Mouse (Mus musculus) liver, postnatal 0 days (tissue): ENCODE data around the gene Tppp. TPM values are rescaled to one million over a fixed set of nuclear protein-coding genes. Genes with fewer than 3 reads are reported as not detected.

Experiments
- ATAC-seq: fragments of 200-750 bp; cut with Nextera tagmentation; 2 replicates; pipeline ENCODE4 v1.8.0; 2017; ENCODE audit warnings: mild to moderate bottlenecking, moderate library complexity
- DNase-seq: peaks from one replicate; pipeline ENCODE4 v3.0.0-alpha.2; 2016
- H3K27ac ChIP-seq: fragments of 300-500 bp; sonication (generic); 2 replicates; pipeline ENCODE4 v1.5.1; 2014; ENCODE audit warnings: antibody characterized with exemption, moderate library complexity, mild to moderate bottlenecking, low read depth
- H3K27me3 ChIP-seq: fragments of 300-500 bp; sonication (generic); 2 replicates; pipeline ENCODE4 v1.6.1; 2014; ENCODE audit warnings: low read length, control low read depth, mixed read lengths; ENCODE audit not compliant: insufficient read depth
- H3K36me3 ChIP-seq: fragments of 300-500 bp; sonication (generic); replicated peaks from 2 replicates; pipeline ENCODE4 v1.6.1; 2014; ENCODE audit warnings: mild to moderate bottlenecking, control low read depth, low read length, moderate library complexity, mixed read lengths; ENCODE audit not compliant: insufficient read depth
- H3K4me1 ChIP-seq: fragments of 300-500 bp; sonication (generic); 2 replicates; pipeline ENCODE4 v1.6.1; 2014; ENCODE audit warnings: antibody characterized with exemption, mild to moderate bottlenecking, control low read depth; ENCODE audit not compliant: insufficient read depth
- H3K4me2 ChIP-seq: fragments of 300-500 bp; sonication (generic); 2 replicates; pipeline ENCODE4 v1.6.1; 2014; ENCODE audit warnings: low read depth, mild to moderate bottlenecking, low read length, moderate library complexity, mixed read lengths
- H3K4me3 ChIP-seq: fragments of 300-500 bp; sonication (generic); 2 replicates; pipeline ENCODE4 v1.5.1; 2014; ENCODE audit warnings: low read depth, low read length
- H3K9ac ChIP-seq: fragments of 300-500 bp; sonication (generic); replicated peaks from 2 replicates; pipeline ENCODE4 v1.6.1; 2014; ENCODE audit warnings: mild to moderate bottlenecking, moderate library complexity
- H3K9me3 ChIP-seq: fragments of 300-500 bp; sonication (generic); 2 replicates; pipeline ENCODE4 v1.6.1; 2016; ENCODE audit warnings: mild to moderate bottlenecking, control low read depth, low read length, mixed read lengths
- CTCF ChIP-seq: sonication (generic); IDR thresholded peaks from 2 replicates; pipeline ENCODE4 v1.5.1; 2016; ENCODE audit warnings: antibody characterized with exemption, low read depth
- EP300 ChIP-seq: IDR thresholded peaks from 2 replicates; pipeline ENCODE4 v1.6.1; 2016; ENCODE audit warnings: antibody characterized with exemption, low read depth, mild to moderate bottlenecking
- WGBS: fragments of 180-500 bp; shearing (Covaris S2); extraction: QIAGEN DNeasy Blood & Tissue Kit; methylation state at CpG from one replicate; pipeline ENCODE4 v1.1.7; 2014; ENCODE audit not compliant: insufficient replicate concordance; 5-methylcytosine and 5-hydroxymethylcytosine counted together
- polyA plus RNA-seq: library from polyadenylated mRNA; unstranded; fragments of >200 nt; fragmentation: Nextera tagmentation; extraction: Ambion mirVana; gene quantifications from 2 replicates; pipeline ENCODE4 v1.2.1, GENCODE M21; 2015

Gene Tppp
- polyA plus RNA-seq, 1 experiment from 2014 or later, result 0.42 TPM

DNA sequence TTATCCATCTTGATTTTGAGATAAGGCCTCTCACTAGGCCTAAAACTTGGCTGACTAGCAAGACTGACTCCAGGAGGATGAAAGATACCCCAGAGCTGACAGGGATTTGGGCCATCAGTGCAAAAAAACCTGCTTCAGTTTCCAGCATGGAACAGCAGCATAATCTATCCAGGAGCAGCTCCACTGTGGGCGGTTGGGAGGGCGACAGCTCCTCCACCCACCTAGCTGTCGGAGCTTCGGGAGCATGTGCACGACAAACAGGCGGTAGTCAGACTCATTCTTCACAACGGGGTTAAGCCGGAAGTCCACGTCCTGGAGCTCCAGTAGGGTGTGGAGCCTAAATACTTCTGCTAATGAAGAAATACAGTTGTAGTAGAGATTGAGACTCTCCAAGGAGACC, 48.9 kb downstream of the Tppp start:
- Histone ChIP-seq H3K36me3 (peaks cover 6% of the 10 kb centered on the region; the same call in 1 of the 2 replicates), H3K27ac (no peak overlapping the region), H3K4me2 (no peak overlapping the region), H3K9me3 (no peaks in the 10 kb centered on the region), H3K4me3 (no peak overlapping the region), H3K4me1 (0 out of 2 replicates have a peak, but pooled peaks cover 2% of the 10 kb centered on the region), H3K9ac (no peak overlapping the region), H3K27me3 (no peaks in the 10 kb centered on the region)
- no peak for DNase-seq
- TF ChIP-seq EP300, result no peak
- no peak for TF ChIP-seq CTCF
- ATAC-seq, result no peak
- whole genome bisulfite sequencing, result 93% methylated on average over 9 of the region's 9 CpGs

DNA sequence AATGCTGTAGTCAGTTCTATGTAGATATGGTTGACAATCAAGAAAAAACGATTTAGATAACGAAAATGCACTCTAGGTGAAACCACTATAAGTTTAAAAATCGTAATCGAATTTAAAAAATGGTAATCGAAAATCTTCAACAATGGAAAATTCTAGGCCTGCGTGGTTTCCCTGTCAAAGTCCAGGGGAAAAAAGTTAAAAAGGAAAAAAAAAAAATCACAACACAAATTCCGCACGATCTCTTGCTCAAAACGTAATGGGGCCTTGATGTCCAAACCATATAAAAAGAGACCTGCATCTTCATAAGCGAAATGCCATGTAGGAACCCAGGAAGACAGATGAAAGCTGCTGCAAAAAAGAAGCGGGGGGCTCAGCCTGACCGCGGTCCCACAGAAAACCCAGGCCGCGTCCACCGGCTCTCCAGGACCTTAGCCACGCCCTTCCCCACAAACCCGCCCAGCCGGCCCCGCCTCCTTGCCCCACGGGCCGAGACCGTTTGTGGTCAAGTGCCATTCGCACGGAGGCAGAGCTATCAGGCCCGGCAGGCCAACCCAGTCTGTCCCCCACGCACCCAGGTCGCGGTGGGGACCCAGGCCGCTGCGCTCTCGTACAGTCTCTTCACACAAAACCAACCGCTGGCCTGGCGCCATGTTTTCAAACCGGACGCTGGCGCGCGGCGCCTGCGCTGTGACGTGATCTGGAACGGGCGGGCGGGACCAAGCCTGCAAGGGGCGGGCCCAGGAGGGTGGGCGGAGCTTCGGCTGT, 52.6 kb downstream of the Tppp start, which contains the start of gene Cep72:
Cep72 (minus strand) TSS at position 687 of the 765 bp plus-strand sequence.
- DNase-seq, result peak; percentile 98
- Histone ChIP-seq H3K9me3 (no peaks in the 10 kb centered on the region), H3K27ac (peak within 1 kb of the TSS; percentile 84), H3K36me3 (no peaks in the 10 kb centered on the region; the same call in 1 of the 2 replicates), H3K4me2 (peak within 1 kb of the TSS; percentile 68), H3K4me1 (0 out of 2 replicates have a peak, but pooled peaks cover 2% of the 10 kb centered on the region), H3K27me3 (no peaks in the 10 kb centered on the region), H3K4me3 (peak within 1 kb of the TSS; percentile 78), H3K9ac (peak within 1 kb of the TSS; percentile 78)
- ATAC-seq, result peak; percentile 99
- 3% methylated on average over 48 of the region's 48 CpGs for WGBS
- TF ChIP-seq CTCF, result no peak
- TF ChIP-seq EP300, result no peak

DNA sequence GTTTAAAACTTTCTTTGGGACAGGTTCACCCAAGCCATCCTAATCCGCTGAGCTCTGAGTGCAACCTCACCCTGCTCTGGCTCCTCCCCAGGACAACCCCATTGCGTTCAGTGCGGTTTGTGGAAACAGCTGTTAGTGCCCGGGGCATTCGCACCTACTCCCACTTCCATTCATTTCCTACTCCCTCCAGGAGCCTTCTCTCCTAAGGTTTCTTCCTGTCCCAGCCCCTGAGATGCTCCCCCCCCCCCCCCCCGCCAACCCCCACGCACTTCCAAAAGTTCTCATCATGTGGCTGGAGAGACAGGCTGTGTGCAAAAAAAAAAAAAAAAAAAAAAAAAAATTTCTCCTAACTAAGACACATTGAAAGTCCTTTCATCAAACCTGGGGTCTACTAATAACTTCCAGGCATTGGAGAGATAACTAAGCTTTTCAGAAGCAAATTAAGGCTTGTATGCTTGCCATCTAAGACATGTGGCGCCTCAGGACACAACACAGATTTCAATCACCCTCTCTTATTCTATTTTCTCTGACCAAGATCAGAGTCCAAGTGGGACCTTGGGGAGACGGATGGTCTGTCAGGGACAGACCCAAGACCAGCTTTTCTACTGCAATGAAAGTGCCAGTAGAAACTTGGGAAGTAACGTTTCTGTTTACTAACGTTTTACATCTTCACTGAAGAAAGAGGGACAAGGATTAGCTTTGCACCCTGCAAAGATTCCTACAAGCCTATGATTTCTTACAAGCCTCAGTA, 53.3 kb downstream of the Tppp start:
- no peak for ATAC-seq
- Histone ChIP-seq H3K9me3 (no peaks in the 10 kb centered on the region), H3K27me3 (no peaks in the 10 kb centered on the region), H3K36me3 (no peaks in the 10 kb centered on the region), H3K4me3 (peak overlapping the region; percentile 78), H3K4me1 (0 out of 2 replicates have a peak, but pooled peaks cover 2% of the 10 kb centered on the region), H3K4me2 (peak overlapping the region; percentile 68), H3K9ac (peak overlapping the region; percentile 78), H3K27ac (peak overlapping the region; percentile 84; the same call in 1 of the 2 replicates)
- WGBS, result 27% methylated on average over 11 of the region's 11 CpGs
- DNase-seq, result no peak
- TF ChIP-seq CTCF (no peak), EP300 (no peak)

DNA sequence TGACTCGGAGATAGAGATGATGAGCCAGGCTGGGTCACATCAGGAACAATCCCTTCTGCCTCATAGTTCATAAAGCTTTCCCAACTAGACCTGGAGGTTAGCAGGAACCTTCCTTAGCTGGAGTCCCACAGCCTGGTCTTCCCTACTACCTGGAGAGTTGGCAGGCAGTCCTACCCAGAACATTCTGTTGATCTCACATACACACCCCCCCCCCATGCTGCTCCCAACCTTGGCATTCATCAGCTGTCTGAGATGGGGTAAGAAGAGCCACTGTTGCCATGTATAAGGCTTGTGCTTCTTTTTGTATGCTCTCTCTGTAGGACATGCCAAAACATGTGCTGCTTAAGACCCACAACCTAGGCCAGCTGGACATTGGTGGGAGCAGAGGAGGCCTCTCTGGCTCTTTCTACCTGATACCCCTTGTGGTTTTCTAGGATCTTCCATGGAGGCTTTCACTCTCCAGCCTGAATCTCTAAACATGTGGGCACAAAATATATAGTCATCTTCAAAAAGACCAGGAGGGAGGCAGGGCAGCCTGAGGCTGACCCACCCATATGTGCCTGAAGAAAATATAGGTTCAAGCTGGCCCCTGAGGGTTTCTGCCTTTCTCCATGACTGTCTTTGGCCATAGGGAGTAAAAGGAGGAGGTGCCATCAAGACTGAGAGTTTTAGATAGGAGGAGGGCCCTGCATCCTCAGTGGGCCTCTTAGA, 54.3 kb downstream of the Tppp start:
- H3K36me3 ChIP-seq, result no peaks in the 10 kb centered on the region
- 96% methylated on average over 1 of the region's 1 CpGs for WGBS
- no peak for ATAC-seq

DNA sequence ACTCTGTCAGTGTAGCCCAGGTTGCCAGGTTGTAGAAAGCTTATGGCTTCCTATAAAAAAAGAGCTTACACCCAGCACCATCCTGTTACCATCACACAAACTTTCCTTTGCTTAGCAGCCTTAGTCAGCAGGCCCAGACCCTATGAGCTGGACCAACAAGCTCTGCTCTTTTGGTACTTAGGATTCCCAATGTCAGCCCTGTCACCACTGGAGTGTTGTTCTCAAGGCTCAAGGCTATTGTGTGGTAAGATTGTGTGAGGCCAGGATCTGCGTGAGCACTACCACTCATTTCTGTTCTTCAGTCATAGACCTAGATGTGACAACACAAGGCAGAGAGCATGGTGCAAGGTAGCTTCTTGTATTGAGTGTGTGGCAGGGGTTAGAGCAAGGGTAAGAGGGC, 57.4 kb downstream of the Tppp start:
- no peak for ATAC-seq
- WGBS, result 89% methylated on average over 1 of the region's 1 CpGs

More for the DNA sequence above, 54.3 kb downstream of the Tppp start:
- no peak overlapping the region for H3K4me3 ChIP-seq
- H3K4me2 ChIP-seq, result no peak overlapping the region
- no peaks in the 10 kb centered on the region for H3K9me3 ChIP-seq
- 0 out of 2 replicates have a peak, but pooled peaks cover 2% of the 10 kb centered on the region for H3K4me1 ChIP-seq
- TF ChIP-seq EP300, result no peak
- no peak for TF ChIP-seq CTCF
- H3K9ac ChIP-seq, result no peak overlapping the region
- no peaks in the 10 kb centered on the region for H3K27me3 ChIP-seq
- H3K27ac ChIP-seq, result no peak overlapping the region
- DNase-seq, result no peak

More for the DNA sequence above, 57.4 kb downstream of the Tppp start:
- H3K36me3 ChIP-seq, result no peaks in the 10 kb centered on the region
- DNase-seq, result no peak
- TF ChIP-seq CTCF (no peak), EP300 (no peak)
- no peak overlapping the region for H3K27ac ChIP-seq
- no peak overlapping the region for H3K4me2 ChIP-seq
- H3K4me3 ChIP-seq, result no peak overlapping the region
- no peak overlapping the region for H3K9ac ChIP-seq
- no peaks in the 10 kb centered on the region for H3K9me3 ChIP-seq
- H3K27me3 ChIP-seq, result no peaks in the 10 kb centered on the region
- peaks cover 6% of the 10 kb centered on the region; the same call in 1 of the 2 replicates for H3K4me1 ChIP-seq
